Mouse (Mus musculus): ENCODE results near the gene Arpc2. TPM values are rescaled to one million over a fixed set of nuclear protein-coding genes. Genes with fewer than 3 reads are reported as not detected.

Arpc2 gene
- polyA plus RNA-seq, 1 experiment = 107 TPM

DNA sequence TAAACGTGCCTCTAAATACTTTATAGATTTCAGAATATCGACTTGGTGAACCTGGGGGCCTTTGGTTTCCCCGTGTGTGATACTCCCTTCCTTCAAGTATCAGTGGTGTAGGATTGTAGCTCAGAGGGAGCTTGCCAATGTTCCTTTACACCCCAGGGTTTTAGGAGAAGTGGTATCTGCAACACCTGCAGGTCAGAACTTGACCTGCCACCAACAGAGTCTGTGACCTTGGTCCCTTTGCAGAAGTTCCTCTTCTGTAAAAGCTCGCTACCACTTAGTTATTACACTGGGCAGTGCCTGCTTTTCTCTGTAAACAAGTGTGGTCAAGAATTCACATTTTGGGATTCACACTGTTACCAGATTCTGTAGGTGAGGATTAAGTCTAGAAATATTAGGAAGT lies 14.2 kb downstream of the Arpc2 start:
- Histone ChIP-seq H3K4me3 (ENCODE audit: control insufficient read depth, low read depth, low read length) (no peak overlapping the region), H3K27me3 (ENCODE audit: control insufficient read depth, insufficient read depth, low read length) (no peaks in the 10 kb centered on the region), H3K27ac (ENCODE audit: control insufficient read depth, insufficient read depth, low read depth, low read length) (no peak overlapping the region), H3K36me3 (ENCODE audit: control insufficient read depth, insufficient read depth, low read length) (peaks cover 2% of the 10 kb centered on the region; the same call in 1 of the 2 replicates), H3K4me1 (ENCODE audit: control insufficient read depth, insufficient read depth, low read length) (peaks cover 2% of the 10 kb centered on the region; the same call in 1 of the 2 replicates)
- TF ChIP-seq POLR2A (IDR thresholded peaks at IDR 0.05; ENCODE audit: control insufficient read depth, low read depth, low read length) (no peak), CTCF (IDR thresholded peaks at IDR 0.05; ENCODE audit: control insufficient read depth, insufficient read depth, insufficient replicate concordance, low read depth, low read length) (no peak)

DNA sequence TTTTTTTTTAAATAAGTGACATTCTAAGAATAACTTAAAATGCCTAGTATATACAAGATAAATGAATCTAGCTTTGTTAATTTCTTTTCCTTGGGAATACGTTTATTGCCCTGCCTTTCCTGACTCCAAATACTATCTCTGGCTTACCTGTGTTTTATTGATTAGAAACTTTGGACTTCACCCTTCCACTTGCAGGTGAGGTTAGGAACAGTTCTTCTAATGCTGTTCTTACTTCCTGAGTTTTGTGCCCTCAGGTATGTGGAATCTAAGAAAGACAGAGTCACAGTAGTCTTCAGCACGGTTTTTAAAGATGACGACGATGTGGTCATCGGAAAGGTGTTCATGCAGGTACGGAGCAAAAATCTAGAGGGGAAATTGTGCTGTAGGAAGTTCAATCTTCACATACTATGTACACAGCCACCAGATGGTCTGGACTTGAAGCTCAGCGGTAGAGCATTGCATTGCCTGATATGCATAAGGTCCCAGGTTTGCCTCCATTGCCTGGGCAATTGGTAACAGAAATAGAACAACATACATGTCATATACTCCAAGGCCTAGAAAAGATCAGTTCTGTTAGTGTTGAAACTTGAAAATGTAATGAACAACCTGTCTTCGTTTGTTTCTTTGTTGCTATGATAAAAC lies 19.9 kb downstream of the Arpc2 start:
- Histone ChIP-seq H3K27ac (ENCODE audit: control insufficient read depth, insufficient read depth, low read depth, low read length) (no peak overlapping the region), H3K4me3 (ENCODE audit: control insufficient read depth, low read depth, low read length) (no peak overlapping the region), H3K4me1 (ENCODE audit: control insufficient read depth, insufficient read depth, low read length) (no peaks in the 10 kb centered on the region), H3K27me3 (ENCODE audit: control insufficient read depth, insufficient read depth, low read length) (no peaks in the 10 kb centered on the region), H3K36me3 (ENCODE audit: control insufficient read depth, insufficient read depth, low read length) (peaks cover 4% of the 10 kb centered on the region)
- no peak for TF ChIP-seq CTCF (IDR thresholded peaks at IDR 0.05; ENCODE audit: control insufficient read depth, insufficient read depth, insufficient replicate concordance, low read depth, low read length)
- TF ChIP-seq POLR2A (IDR thresholded peaks at IDR 0.05; ENCODE audit: control insufficient read depth, low read depth, low read length) = no peak

DNA sequence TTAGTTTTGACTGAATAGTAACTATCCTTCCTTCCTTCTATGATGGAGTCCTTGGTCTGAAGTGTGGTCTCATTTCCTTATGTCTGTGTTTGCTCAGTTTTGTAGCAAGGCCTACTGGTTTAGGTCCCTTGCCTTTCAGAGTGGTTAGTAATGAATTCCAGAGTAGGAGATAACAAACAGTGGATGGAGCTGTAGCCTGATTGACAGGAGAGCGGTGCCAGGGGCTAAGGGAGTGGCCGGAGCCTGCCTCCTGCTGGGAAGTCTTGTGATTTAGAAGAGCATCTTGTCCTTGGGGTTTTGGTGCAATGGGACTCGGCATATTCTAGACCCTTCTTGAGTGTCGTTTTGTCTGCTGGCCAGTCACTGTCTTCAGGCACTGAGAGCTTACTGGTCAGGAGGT lies 20.9 kb downstream of the Arpc2 start:
- H3K27me3 ChIP-seq (ENCODE audit: control insufficient read depth, insufficient read depth, low read length) = no peaks in the 10 kb centered on the region
- peaks cover 4% of the 10 kb centered on the region for H3K36me3 ChIP-seq (ENCODE audit: control insufficient read depth, insufficient read depth, low read length)
- TF ChIP-seq CTCF (IDR thresholded peaks at IDR 0.05; ENCODE audit: control insufficient read depth, insufficient read depth, insufficient replicate concordance, low read depth, low read length) = no peak
- TF ChIP-seq POLR2A (IDR thresholded peaks at IDR 0.05; ENCODE audit: control insufficient read depth, low read depth, low read length) = no peak
- no peak overlapping the region for H3K27ac ChIP-seq (ENCODE audit: control insufficient read depth, insufficient read depth, low read depth, low read length)
- H3K4me1 ChIP-seq (ENCODE audit: control insufficient read depth, insufficient read depth, low read length) = no peaks in the 10 kb centered on the region
- no peak overlapping the region for H3K4me3 ChIP-seq (ENCODE audit: control insufficient read depth, low read depth, low read length)

DNA sequence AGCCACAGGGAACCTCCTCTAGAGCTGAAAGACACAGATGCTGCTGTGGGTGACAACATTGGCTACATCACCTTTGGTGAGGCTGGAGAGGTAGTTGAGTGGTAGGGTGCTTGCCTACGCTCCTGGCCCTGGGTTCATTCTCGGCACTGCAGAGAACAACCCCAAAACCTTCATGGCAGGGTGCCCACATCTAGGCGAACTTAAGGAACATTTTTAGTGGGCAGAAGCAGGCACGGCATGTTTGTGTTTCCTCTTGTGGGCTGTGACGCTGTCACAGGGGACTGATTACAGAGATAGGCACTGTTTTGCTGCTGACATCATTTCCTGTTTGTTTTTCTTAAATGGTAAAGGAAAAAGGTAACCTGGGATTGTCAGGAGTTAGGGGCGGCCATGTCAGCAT lies 26.6 kb downstream of the Arpc2 start:
- Histone ChIP-seq H3K36me3 (ENCODE audit: control insufficient read depth, insufficient read depth, low read length) (peaks cover 1% of the 10 kb centered on the region), H3K27me3 (ENCODE audit: control insufficient read depth, insufficient read depth, low read length) (no peaks in the 10 kb centered on the region), H3K4me3 (ENCODE audit: control insufficient read depth, low read depth, low read length) (no peak overlapping the region), H3K4me1 (ENCODE audit: control insufficient read depth, insufficient read depth, low read length) (no peaks in the 10 kb centered on the region), H3K27ac (ENCODE audit: control insufficient read depth, insufficient read depth, low read depth, low read length) (no peak overlapping the region)
- no peak for TF ChIP-seq CTCF (IDR thresholded peaks at IDR 0.05; ENCODE audit: control insufficient read depth, insufficient read depth, insufficient replicate concordance, low read depth, low read length)
- no peak for TF ChIP-seq POLR2A (IDR thresholded peaks at IDR 0.05; ENCODE audit: control insufficient read depth, low read depth, low read length)

DNA sequence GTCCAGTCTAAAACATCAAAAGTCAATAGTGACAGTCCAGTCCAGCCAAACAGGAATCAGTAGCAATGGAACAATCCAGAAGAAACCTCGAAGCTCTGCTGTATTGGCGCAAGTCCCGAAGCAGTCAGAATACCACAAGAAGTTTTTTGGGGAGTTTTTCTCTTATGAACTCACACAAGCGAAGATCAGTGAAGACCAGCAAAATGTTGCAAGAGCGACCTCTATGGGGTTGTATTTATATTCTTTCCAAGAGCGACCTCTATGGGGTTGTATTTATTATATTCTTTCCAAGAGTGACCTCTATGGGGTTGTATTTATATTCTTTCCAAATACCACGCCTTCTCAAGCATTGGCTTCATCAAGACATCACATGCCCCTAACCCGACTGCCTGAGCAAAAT lies 32.9 kb downstream of the Arpc2 start:
- Histone ChIP-seq H3K4me1 (ENCODE audit: control insufficient read depth, insufficient read depth, low read length) (no peaks in the 10 kb centered on the region), H3K27me3 (ENCODE audit: control insufficient read depth, insufficient read depth, low read length) (no peaks in the 10 kb centered on the region), H3K36me3 (ENCODE audit: control insufficient read depth, insufficient read depth, low read length) (peaks cover 1% of the 10 kb centered on the region), H3K4me3 (ENCODE audit: control insufficient read depth, low read depth, low read length) (no peak overlapping the region), H3K27ac (ENCODE audit: control insufficient read depth, insufficient read depth, low read depth, low read length) (no peak overlapping the region)
- TF ChIP-seq POLR2A (IDR thresholded peaks at IDR 0.05; ENCODE audit: control insufficient read depth, low read depth, low read length) = no peak
- no peak for TF ChIP-seq CTCF (IDR thresholded peaks at IDR 0.05; ENCODE audit: control insufficient read depth, insufficient read depth, insufficient replicate concordance, low read depth, low read length)

DNA sequence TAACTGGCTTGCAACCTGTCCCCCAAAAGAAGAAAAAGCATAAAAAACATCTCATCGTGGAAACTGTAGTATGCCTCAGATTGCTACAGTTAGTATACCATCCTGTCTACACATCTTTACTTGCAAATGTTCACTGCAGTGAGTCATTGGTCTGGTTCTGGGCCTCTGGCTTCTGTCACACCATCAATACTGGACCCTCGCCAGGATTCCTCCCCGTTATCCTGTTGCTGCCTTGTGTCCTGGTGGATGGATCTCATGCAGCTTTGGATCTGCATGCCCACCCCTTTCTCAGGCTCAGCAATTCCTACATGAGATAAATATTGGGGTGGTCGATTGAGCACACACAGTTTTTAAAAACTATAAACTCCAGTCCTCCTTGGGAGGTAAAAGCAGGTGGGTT lies 35.8 kb downstream of the Arpc2 start:
- Histone ChIP-seq H3K27ac (ENCODE audit: control insufficient read depth, insufficient read depth, low read depth, low read length) (no peak overlapping the region), H3K27me3 (ENCODE audit: control insufficient read depth, insufficient read depth, low read length) (no peaks in the 10 kb centered on the region), H3K4me1 (ENCODE audit: control insufficient read depth, insufficient read depth, low read length) (no peaks in the 10 kb centered on the region), H3K36me3 (ENCODE audit: control insufficient read depth, insufficient read depth, low read length) (no peaks in the 10 kb centered on the region; the same call in 1 of the 2 replicates), H3K4me3 (ENCODE audit: control insufficient read depth, low read depth, low read length) (no peak overlapping the region)
- TF ChIP-seq CTCF (IDR thresholded peaks at IDR 0.05; ENCODE audit: control insufficient read depth, insufficient read depth, insufficient replicate concordance, low read depth, low read length) = no peak
- no peak for TF ChIP-seq POLR2A (IDR thresholded peaks at IDR 0.05; ENCODE audit: control insufficient read depth, low read depth, low read length)

DNA sequence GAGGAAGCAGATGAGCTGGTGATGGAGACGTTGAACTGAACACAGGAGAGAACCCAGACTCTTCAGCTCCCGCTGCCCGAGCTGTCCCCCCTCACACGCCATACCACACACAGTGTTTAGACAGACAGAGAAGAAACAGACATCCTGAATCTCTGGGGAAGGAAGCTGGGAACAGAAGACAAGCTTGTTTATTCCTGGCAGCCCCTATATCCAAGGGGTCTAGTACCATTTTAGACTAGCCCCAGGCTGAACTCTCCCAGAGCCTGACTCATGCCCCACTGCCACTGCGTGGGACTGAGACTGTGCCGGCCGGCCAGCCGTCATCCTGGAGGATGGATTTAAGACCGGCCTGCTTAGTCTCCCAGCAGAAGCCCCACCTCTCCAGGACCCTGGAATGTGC lies 39.1 kb downstream of the Arpc2 start:
- H3K4me3 ChIP-seq (ENCODE audit: control insufficient read depth, low read depth, low read length) = no peak overlapping the region
- no peak for TF ChIP-seq POLR2A (IDR thresholded peaks at IDR 0.05; ENCODE audit: control insufficient read depth, low read depth, low read length)
- no peak for TF ChIP-seq CTCF (IDR thresholded peaks at IDR 0.05; ENCODE audit: control insufficient read depth, insufficient read depth, insufficient replicate concordance, low read depth, low read length)
- H3K27ac ChIP-seq (ENCODE audit: control insufficient read depth, insufficient read depth, low read depth, low read length) = no peak overlapping the region
- H3K36me3 ChIP-seq (ENCODE audit: control insufficient read depth, insufficient read depth, low read length) = no peaks in the 10 kb centered on the region
- peaks cover 3% of the 10 kb centered on the region for H3K4me1 ChIP-seq (ENCODE audit: control insufficient read depth, insufficient read depth, low read length)
- H3K27me3 ChIP-seq (ENCODE audit: control insufficient read depth, insufficient read depth, low read length) = no peaks in the 10 kb centered on the region

Measured in testis, adult 2 months (tissue).